Mouse (Mus musculus) spleen, postnatal 14 days (tissue): ENCODE measurements around the gene Lsm2.
A peak's percentile ranks its signal among the peaks of the same experiment; 100 is the strongest.
"Not testable (repeated sequence)": the region's sequence is repeated elsewhere in the genome, so short reads cannot be mapped to it uniquely, and the experiment has no call there.

ENCODE experiments used
- DNase-seq, 2 experiments: peaks; one replicate each; pipeline ENCODE4 v3.0.0; 2021 to 2022; ENCODE audit warnings: low spot score in 2 of 2

The Lsm2 gene

DNA sequence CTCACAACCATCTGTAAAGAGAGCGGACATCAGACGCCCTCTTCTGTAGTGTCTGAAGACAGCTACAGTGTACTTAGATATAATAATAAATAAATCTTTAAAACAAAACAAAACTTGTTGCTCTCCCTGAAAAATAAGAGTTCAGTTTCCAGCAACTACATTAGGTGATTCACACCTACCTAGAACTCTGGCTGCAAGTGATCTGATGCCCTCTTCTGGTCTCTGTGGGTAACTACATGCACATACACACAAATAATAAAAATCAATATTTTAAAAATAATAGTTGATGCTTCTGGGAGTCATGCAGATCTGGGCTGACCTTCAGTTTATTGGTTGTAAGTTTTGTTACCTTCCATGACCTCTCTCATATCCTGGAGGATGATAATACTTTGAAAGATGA lies 2.6 kb downstream of the Lsm2 start:
- DNase-seq: no peak

DNA sequence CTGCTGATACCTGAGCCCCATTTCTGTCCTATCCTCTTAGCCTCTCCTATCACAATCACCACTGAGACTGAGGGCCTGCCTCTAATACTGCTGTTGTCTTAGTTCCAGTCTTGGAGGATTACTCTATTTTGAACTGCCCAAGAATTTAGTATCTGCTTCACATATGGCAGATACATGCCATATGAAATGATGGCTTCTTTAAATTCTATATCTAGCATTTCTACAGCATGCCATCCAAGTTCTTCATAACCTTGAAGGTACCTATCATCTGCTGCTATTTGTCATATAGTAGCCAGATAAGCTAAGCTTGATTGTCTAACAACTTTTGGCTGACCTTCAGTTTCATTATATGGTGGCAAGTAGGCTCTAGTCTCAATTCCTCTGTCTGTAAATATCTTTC lies 13.1 kb downstream of the Lsm2 start:
- DNase-seq: no peak

DNA sequence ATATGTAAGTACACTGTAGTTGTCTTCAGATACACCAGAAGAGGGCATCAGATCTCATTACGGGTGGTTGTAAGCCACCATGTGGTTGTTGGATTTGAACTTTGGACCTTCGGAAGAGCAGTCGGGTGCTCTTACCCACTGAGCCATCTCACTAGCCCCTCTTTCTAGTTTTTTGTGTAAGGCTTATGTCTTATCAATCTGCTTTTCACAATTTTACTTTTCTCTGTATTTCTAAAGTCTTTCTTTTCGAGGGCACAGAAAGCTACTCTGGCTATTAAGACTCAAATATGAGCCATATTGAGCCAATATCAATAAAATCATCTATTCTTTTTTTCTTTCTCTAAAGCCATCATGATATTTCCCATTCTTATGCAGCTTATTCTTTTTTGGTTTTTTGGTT lies 13.5 kb downstream of the Lsm2 start:
- DNase-seq: not testable (repeated sequence)

DNA sequence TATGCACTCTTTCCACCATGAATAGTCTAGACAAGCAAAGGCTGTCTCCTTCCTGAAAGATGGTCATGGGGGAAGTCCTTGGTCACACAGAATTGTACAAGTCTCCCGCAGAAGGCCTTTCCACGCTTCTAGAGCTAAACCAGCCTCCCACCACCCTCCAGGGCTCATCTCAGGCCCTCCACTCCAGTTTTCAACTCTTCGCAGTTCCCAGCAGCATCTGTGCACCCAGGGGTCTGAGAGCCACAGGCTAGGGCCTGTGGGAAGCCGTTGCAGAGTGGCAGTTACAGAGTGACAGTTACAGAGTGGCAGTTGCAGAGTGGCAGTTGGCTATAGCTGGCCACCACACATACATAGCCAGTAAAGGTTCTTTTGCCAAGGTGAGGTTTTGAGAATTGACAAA lies 14.3 kb downstream of the Lsm2 start:
- not testable (repeated sequence) for DNase-seq

DNA sequence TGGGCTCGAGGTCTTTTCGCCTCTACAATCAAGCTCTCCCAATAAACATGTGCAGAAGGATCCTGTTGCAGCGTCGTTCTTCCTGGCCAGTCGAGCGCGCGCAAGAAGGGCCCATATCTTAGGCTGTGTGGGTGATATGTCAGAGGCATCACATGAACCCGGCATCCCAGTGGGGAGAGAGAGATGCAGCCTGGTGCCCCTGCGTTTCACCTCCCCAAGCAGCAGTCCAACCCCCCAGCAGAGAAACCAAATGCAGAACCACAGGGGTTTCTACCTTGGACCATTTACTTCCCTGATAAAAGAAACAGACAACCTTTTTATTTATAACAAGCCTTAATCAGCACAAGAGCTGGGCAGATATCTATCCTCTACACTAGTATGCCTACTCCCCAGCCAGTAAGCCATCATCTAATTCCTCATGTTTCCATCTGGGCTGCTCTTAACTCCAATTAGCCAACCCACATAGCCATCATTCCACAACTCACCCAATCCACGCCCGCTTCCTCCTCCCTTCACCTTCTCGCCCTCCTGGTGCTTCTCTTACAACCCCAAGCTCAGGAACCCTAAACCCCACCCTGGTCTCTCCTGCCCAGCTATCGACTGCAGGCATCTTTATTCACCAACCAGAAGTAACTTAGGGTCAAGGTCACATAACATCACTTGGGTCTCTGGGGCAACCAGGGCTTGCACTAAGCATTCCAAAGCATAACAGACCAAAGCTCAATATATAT lies 14.9 kb downstream of the Lsm2 start:
- no peak for DNase-seq

DNA sequence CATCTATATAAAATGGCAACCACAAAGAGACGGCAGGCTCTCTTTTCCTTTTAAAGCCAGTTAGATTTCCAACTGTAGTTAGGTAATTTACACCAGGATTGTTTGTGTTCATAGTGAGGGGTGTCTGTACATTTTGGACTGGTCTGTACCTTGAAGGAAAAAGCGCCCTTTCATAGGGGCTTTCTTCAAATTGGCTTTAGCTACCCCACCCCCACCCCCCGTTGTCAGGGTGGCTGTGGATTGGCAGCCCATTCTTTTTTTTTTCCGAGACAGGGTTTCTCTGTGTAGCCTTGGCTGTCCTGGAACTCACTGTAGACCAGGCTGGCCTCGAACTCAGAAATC lies 15.5 kb downstream of the Lsm2 start:
- no peak for DNase-seq

DNA sequence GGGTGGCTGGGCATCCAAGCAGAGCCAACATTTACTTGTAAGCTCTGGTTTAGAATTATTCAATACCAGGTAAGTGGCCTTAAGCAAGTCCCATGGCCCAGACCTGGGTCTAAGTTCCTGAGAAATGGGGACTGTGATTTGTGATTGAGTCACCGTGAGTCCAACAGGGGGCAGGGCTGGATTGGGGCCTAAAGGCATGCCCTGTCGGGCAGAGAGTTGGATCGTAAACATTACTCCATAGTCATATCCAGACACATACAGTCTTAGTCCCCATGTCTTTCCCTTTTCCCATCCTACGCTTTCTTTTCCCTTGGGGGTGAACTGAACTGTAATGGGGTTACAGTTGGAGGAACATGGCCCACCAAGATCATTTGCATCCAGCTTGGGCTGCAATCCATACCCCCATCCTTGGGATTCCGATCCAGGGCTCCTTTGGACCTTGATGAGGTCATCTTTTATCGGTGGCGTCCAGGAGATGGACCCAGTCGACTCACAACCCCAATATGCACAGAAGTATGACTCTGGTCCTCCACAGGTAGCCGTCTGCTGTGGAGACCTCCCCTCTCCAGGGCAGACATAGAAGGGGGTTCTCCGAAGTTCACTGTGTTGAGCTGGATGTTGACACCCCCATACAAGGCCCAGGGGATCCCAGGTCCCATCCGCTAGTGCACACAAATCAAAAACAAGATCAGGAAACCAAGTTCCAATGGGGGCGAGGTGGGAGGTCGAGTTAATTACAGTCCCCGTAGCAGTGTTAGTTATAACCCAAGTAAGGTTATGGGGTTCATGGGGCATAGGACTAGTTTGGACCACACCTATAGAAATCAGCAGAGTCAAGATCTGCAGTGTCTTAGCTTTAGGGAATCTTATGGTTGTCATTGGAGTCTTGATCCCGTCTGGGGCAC lies 17.1 kb downstream of the Lsm2 start:
- DNase-seq: no peak

DNA sequence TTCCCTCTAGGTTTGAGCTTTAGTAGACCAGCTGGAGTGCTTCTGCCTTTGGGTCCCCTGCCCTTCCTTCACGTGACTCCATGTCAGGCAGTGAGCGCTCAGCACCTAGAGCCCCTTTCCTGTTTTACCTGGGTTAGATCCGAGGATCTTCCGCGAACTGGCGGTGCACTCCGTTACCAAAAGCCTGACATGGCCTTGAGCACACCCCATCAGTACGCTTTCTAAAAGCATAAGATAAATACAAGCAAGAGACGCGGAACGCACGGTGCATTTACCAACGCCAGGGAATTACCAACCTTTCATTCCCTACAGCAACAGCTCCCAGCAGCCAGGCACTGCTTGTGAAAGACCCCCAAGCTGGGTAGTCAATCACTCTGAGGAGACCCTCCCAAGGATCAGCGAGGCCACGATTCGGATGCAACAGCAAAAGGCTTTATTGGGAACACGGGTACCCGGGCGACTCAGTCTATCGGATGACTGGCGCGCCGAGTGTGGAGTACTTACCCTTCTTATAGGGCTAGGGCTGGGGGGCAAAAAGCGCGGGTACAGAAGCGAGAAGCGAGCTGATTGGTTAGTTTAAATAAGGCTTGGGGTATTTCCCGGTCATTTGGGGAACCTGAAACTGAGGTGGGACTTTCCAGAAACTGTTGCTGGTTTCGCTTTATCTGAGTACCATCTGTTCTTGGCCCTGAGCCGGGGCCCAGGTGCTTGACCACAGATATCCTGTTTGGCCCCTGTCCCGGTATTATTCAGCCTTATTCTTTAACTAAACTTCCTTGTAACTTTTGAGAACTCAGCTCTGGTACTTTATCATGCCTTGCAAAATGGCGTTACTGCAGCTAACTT lies 18.4 kb downstream of the Lsm2 start:
- DNase-seq: peak in 1 of 2 experiments; percentile 48

DNA sequence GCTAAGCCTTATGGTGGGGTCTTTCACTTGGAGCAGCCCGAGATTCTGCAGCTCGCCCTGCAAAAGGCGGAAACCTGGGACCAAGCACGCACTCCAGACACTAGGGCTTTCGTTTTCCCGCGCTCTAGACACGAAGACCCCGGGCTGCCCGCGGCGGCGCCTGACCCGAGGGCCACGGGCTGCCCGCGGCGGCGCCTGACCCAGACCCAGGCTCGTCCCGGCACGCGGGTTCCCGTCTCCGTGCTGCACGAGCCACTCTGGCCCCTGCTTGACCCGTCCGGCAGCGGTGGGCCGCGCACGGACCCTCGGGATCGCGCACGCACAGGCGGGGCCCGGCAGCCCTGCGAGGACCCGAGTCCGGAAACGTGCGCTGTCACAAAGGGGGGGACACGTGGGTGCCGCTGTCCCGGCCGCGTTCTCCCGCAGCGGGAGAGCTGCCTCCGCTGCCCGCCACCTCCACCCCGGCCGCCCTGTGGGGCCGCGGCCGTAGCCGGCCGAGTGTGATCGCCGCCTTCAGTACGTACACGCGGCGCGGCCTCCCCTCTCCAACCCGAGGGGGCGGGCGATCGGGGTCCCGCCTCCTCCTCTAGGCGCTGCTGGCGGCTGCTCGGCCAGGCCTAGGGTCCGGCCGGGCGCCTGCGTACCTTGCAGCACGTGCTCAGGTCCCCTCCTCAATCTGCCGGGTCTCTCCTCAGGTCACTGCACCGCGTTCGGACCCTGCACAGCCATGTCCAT lies 19.2 kb downstream of the Lsm2 start, which contains the start of gene Vars:
Gene Vars (plus strand): TSS at position 271 of the 735 bp plus-strand sequence.
- DNase-seq: peak; percentile 77

DNA sequence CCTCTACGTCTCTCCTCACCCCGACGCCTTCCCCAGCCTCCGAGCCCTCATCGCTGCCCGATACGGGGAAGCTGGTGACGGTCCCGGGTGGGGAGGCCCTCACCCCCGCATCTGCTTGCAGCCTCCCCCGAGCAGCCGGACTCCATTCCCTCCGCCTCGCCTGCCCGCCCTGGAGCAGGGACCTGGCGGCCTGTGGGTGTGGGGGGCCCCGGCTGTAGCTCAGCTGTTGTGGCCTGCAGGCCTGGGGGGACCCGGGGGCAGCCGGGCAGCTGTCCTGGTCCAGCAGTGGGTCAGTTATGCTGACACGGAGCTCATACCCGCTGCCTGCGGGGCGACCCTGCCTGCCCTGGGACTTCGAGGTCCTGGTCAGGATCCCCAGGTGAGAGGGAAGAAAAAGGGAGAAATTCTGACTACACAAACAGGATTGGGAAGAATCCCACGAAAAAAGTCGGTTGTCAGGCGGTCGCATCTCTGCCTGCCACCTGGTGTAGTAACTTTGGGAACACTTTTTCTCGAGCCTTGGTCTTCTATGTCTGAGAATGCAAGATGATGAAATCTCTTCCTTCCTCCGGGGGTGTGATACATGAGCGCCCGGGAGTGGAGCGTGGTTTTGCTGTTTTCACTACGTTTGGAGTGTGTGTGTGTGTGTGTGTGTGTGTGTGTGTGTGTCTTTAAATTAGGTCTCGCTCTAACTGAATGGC lies 19.9 kb downstream of the Lsm2 start:
- peak in 1 of 2 experiments; percentile 35 for DNase-seq

DNA sequence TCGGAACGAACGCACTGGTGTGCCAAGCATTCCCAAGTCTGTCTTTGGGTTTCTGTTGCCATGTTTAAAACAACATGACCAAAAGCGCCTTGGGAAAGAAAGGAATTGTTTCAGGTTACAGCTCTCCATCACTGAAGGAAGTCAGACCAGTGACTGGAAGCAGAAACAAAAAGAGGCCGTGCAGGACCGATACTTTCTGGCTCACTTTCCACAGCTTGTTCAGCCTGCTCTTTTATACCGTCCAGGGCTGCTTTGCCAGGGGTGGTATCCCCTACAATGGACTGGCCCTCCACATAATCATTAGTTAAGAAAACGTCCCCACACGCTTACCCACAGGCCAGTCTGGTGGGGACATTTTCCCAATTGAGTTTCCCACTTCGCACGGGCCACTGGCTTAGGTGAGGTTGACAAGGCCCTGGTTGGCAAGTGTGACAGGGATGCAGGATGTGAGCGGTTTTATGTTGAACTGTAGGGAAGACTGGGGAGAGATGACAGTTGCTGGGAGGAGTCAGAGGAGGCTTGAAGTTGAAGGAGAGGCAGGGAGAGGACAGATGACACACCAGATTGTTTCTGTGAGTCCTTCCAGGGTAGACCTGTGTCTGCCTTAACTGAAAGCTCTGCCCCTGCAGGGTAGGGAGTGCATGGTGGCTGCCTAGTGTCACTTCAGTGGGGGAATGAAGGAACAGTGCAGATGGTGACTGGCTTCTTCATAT lies 20.6 kb downstream of the Lsm2 start:
- no peak for DNase-seq

DNA sequence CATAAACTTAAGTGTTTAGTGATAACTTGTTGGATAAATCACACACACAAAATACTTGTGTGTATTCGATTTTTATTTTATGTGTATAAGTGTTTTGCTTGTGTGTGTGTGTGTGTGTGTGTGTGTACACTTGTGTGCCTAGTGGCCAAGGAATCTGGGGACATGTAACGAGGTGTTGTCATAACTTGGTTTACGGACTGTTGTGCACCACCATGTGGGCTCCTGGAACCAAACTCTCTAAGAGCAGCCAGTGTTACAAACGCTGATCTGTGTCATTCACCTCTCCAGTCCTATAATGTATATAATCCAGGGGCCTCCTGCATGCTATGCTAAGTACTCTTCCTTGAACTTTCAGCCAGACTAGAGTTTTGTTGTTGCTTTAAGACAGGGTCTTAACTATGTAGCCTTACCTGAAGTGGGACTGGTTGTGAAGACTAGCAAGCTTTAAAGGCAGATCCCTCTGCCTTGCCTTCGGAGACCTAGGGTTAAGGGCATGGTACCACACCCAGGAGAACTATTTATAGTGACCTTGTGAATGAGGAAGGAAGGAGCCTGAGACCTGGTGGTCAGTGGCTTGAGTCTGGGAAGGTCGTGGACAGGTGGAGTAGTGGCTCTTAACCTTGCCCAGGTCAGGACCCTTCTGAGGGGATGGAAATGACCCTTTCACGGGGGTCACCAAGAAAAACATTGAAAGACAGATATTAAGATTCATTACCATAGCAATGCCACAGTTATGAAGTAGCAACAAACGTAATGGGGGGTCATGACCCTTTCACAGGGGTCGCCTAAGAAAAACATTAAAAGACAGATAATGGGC lies 21.6 kb downstream of the Lsm2 start:
- no peak for DNase-seq

DNA sequence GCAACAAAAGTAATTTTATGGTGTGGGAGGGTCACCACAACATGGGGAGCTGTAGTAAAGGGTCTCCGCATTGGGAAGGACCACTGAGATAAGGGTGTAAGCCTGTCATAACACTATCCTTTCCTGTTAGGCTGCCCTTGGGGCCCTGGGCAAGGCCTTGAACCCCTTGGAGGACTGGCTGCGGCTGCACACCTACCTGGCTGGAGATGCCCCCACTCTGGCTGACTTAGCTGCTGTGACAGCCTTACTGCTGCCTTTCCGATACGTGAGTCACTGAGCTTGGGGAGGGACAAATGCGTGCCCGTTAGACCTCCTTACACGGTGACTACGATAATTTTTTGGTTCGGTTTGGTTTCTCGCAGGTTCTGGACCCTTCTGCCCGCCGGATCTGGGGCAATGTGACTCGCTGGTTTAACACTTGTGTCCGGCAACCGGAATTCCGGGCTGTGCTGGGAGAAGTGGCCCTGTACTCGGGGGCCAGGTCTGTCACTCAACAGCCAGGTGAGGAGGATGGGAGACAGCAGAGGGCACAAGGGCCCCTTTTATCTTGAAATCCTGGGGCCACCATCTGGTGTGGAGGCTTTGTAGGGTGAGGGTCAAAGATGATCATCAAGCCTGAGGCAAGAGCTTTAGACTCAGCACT lies 22.5 kb downstream of the Lsm2 start:
- DNase-seq: no peak

DNA sequence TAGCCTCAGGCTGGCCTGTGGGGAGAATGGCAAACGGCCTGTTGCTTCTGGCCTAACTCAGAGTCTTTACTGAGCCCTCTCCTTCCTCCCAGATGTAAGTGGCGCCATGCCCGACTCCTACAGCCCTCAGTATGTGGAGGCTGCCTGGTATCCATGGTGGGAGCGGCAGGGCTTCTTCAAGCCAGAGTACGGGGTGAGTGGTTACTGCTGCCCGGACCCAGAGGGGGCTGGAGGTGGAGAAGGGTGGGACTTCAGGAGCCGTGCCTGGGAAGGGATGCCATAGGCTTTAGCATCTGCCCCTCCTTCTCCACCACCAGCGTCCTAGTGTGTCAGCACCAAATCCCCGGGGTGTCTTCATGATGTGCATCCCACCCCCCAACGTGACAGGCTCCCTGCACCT lies 23.5 kb downstream of the Lsm2 start:
- DNase-seq: no peak

DNA sequence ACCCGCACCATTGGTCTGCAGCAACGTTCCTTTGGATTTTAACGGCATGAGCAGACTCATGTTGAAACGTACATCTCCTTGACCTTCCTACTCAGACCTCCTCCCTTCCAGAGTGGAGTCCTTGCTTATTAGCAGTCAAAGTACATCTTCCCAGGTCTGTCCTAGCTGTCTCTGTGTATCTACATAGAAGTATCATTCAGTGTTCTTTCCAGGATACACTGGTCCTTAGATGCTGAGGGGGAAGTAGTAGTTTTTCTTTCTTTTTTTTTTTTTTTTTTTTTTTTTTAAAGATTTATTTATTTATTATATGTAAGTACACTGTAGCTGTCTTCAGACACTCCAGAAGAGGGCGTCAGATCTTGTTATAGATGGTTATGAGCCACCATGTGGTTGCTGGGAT lies 24.2 kb downstream of the Lsm2 start:
- DNase-seq: not testable (repeated sequence)

DNA sequence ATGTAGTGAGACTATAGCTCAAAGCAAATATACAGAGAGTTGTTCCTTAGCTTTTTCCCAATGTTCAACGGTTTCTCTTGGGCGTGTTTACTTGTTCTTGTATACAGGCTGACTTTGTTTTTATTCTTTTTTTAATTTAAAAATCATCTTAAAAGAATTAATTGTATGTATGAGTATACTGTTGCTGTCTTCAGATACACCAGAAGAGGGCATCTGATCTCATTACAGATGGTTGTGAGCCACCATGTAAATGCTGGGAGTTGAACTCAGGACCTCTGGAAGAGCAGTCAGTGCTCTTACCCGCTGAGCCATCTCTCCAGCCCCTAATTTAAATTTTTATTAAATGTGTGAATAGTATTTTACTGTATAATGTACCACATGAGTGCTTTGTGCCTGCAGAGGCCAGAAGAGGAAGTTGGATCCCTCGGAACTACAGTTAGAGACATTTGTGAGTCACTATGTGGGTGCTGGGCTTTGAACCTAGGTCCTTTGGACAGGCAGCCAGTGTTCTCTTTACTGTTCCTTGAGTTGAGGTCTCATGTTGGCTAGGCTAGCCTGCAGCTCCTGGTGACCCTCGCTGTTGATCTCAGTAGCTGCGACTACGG lies 25.8 kb downstream of the Lsm2 start:
- DNase-seq: no peak

DNA sequence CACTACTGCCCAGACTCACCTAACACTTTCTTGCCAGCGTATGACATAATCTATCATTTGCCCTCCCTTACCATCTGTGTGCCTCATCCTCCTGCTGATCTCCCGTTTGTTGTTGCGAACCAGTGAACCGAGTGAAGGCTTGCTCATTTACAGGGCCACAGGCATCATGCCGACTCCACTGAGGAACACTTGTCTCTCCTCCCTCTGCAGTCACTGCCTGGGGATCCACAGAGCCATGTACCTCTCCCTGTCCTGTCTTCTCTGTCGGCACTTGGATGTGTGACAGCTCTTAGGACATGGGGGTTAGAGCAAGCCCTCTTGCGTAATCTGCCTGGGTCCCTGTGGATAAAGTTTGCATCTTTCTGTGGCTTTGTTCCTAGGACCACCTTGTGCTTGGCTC lies 27.9 kb downstream of the Lsm2 start:
- no peak for DNase-seq

DNA sequence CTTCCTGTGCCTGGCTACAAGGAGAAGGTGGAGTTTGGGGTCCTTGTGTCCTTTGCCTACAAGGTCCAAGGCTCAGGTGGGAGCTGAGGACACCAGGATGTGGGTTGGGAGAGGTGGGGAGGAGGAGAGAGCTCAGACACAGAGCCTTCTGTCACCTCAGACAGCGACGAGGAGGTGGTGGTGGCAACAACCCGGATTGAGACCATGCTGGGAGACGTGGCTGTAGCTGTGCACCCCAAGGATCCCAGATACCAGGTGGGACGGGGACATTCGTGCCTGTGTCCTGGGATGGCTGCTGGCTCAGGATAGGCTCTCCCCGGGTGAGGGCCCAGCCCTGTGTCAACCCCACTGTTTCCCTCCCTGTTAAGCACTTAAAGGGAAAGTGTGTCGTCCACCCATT lies 29.8 kb downstream of the Lsm2 start:
- DNase-seq: no peak
